Mouse (Mus musculus) CD4-positive, CD25-positive, alpha-beta regulatory T cell, adult 2 months (primary cell): ENCODE results near the gene Ephb1.

ENCODE experiments used
- DNase-seq: peaks from one replicate; pipeline ENCODE4 v3.0.0-alpha.2; 2012; ENCODE audit warnings: low read depth, low spot score

Gene Ephb1

DNA sequence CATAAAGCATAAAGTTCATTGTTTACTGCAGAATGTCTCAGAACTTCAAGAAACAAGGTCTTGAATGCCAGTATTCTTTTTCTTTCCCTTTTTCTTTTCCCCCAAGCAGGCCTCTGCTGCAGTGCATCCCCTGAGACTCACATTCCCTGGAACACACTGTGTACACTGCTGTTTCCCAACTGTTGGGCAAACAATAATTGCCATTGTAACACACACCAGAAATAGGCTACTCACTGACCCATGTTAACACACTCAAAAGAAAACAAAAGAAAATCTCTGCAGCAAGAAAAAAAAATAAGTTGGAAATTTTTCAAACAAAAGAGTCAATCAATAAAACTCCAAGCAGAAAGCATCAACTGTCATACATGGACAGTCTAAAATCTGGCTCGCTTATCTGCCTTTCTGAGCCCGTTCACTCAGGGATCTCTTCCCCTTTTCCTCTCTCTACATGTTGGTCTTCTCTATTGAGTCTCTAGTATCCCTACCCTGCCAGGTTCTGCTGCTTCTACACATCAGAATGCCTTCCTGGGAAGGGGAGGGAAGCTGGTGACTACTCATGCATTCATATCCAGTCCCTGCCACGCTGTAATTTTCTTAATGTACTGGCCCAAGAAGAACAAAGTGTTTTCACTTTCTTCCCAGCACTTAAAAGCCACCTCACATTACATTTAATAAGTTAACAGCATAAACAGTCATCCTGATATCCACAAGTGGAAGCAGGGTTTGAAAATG, 285.2 kb downstream of the Ephb1 start:
- no peak for DNase-seq

- no peak for DNase-seq
Measured at GRCm38 (mm10) chr9:102066601-102067000, 287.9 kb downstream of the Ephb1 start.

- DNase-seq = no peak
Measured at GRCm38 (mm10) chr9:102045886-102046285, 308.6 kb downstream of the Ephb1 start.

- DNase-seq = no peak
Measured at GRCm38 (mm10) chr9:102045111-102045861, 309.2 kb downstream of the Ephb1 start.

DNA sequence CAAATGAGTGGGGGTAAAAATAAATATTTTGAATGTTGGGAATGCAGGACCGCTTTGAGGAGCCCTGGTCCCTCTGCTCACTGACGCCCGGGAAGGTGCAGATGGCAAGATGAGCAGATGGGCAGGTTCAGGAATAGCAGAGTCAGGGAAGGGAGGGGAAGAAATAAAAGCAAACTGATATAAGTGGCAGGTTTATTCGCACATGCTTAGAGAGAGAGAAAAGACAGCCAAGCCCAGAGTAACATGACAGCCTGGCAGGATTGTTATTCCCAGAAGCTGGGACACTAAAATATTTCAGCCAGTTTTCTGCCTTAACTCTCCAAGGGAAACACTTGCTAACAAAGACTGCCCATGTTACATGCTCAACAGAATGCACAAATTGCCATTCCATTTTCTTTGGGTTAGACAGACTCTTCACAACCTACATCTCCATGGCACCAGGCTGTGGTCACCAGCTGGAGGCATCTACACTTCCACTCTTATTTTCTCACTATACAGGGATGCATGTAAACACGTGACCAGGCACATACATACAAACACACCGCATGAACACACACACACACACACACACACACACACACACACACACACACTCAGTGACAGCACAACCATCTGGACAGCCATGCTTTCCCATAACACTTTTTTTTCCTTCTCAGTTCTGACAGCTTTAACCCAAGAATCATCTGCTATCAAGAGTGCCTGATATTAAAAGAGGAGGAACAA, 315.3 kb downstream of the Ephb1 start:
- DNase-seq = no peak

DNA sequence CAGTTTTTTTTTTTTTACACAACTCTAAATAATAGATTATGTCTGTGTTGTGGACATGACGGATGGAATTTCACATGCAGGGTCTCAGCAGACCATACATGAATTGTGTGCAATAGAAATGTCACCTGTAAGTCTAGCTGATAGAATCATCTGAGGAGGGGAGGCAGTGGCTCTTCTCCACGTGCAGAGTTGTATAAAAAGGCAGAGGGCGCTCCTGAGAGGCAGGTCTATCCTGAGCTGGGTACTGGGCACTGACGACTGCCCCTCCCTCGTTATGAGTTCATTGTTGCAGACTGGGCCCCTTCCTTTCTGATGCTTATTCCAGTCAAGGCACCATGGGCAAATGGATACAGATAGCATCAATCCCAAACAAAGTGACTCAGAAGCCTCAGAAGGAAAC, 318.4 kb downstream of the Ephb1 start:
- DNase-seq = no peak

- no peak for DNase-seq
Measured at GRCm38 (mm10) chr9:102033231-102033630, 321.3 kb downstream of the Ephb1 start.

DNA sequence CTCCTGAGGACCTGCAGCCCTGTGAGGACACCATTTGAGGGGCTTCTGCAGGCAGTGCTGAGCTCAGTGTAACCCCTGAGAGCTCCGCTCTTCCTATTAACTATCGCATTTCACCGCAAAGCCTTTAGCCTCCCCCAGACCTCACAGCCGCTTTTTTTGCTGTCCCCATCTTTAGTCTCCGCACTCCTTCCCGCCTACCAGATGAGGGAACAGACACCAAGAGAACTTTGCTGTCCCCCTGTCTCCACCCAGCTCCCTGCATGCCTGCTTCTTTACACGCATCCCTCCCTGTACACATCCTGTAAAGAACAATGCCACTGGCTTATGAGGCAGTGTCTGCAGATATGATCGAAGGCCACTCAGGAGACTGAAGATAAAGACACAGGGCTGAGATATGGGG, 322.1 kb downstream of the Ephb1 start:
- no peak for DNase-seq

- DNase-seq = no peak
Measured at GRCm38 (mm10) chr9:102029661-102030060, 324.8 kb downstream of the Ephb1 start.

DNA sequence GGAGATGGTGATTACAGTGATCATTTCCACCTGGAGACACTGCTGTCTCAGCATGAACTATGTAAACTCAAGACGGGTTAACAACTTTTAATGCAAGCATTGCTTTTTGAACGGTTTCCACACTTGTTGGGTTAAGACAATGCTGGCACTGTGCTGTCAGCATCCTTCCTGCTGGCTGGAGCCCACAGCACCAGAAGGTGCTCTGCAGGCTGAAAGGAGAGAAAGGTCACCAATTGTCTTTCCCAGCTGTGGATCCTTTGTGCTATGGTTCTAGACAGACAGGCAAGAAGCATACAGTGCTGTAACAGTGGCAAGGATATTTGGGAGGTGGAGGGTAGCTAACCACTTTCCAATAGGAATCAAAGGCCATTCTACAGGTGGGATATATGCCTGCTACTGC, 328.4 kb downstream of the Ephb1 start:
- no peak for DNase-seq

GRCm38 (mm10) chr9:102025141-102025540, 329.4 kb downstream of the Ephb1 start:
- no peak for DNase-seq

DNA sequence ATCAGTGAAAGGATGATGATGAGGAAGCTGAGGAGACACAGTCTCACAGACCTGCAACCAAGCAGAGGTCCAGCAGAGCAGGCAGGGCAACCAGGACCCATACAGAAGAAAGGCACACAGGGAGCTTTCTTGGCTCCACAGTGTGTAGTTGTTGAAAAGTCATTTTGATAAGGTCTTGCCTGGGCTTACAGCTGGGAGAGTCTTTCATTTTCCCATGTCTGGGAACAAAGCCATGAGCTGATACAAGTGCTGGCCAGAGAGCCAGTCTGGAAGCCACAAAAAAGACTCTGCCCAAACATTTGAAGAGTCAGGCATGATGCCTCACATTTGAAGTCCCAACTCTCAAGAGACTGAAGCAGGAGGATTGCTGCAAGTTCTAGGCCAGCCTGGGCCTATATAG, 339.0 kb downstream of the Ephb1 start:
- DNase-seq = no peak

- DNase-seq = no peak
Measured at GRCm38 (mm10) chr9:102007706-102008105, 346.8 kb downstream of the Ephb1 start.

DNA sequence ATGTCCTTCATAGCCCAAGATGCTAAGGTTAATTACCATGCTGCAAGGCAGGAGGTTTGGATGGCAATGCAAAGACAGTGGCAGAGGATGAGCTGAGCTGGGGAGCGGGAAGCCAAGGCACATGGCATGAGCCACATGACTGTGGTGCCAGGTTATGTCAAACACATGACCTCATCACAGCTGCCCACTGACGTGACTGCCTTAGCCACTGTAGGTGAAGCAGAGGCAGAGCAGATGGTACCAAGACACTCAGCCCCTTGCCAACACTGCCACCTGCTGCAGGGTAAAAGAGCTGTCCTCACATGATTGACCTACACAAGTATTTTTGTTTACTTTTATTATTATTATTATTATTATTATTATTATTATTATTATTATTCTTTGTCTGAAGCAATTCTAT, 348.0 kb downstream of the Ephb1 start:
- peak; percentile 20 for DNase-seq

GRCm38 (mm10) chr9:102002920-102003319, 351.6 kb downstream of the Ephb1 start:
- no peak for DNase-seq

DNA sequence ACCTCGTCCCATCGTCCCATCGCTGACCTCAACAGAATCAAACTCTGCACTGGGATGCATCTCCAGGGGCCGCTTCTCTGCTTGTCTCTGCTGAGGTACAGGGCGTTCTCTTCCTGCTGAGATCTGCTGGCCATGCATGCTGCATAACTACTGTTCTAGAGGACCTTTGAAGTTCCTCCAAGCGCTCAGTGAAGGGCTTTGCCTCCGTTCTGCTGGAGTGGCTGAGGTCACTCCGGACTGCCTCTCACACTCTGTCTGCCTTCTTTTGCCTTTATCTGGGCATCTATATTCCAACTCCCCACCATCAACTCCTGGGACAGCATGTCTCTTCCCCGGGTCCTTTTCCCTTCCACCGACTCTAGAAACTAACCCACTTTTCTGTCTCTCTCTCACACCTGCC, 352.3 kb downstream of the Ephb1 start:
- DNase-seq = no peak

- DNase-seq = no peak
Measured at GRCm38 (mm10) chr9:102001633-102002165, 352.8 kb downstream of the Ephb1 start.

DNA sequence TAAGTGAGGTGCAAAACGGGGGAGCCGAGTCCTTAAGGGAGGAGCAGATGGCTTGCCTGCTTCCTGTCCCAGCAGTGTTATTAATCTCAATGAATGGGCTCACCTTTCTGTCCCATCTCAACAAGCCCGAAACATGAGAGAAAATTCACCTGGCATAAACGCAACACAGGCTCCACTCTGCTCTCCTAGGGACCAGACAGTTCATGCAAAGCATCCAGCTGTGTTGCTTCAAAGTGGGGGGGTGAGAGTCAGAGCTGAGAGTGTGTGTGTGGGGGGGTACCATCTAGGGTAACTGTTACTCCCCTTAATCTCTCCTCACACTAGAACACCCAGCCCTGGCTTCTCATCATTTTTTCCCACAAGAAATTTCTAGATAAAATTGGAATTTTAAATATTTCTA, 354.8 kb downstream of the Ephb1 start:
- no peak for DNase-seq

DNA sequence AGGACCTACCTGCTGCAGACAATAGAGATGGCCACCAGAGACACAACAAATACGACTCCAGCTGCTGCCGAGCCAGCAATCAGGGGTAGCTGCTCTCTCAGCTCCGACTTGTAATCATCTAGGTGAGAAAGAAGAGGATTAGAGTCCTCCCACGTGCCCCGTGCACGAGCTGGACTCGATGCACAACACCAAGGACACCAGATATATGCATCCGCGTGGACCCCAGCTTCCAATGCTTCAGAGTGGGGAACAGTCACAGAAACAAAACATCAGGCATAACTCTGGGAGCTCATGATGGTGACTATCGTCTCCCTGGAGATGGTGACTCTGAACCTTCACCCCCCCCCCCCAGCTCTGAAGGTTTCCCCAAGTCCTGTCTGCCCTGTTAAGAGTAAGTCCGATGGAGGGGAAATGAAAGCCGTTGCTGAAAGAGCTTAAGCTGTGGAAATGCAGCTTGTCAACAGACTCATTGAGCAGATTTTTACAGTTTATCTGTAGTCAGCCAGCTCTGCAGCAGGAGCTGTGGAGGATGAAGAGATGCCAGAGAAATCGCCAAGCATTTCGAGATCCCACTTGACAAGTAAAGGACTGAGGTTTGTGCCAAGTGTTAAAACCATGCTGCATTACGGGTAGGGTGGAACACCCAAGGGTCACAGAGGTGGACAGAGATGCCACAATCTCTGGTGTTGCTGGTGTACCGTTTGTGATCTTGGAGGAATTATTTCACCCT, 357.6 kb downstream of the Ephb1 start:
- no peak for DNase-seq

DNA sequence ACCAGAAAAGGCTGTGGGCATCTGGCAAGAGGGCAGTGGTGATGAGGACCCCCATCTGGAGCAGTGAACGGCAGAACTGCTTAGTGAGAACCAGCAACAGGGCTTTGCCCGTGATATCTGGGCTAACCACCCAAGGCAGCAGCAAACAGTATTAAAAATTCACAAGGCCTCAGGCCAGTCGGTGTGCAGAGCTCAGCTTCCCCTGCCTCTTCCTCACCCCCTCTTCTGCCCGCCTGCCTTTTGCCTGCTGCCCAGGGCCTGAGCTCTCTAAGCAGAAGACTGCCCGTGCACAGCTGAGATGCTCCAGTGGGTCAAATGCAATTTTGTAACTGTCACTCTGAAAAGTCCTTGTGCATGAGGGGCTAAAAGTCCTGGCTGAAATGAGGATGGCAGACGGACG, 358.3 kb downstream of the Ephb1 start:
- no peak for DNase-seq

DNA sequence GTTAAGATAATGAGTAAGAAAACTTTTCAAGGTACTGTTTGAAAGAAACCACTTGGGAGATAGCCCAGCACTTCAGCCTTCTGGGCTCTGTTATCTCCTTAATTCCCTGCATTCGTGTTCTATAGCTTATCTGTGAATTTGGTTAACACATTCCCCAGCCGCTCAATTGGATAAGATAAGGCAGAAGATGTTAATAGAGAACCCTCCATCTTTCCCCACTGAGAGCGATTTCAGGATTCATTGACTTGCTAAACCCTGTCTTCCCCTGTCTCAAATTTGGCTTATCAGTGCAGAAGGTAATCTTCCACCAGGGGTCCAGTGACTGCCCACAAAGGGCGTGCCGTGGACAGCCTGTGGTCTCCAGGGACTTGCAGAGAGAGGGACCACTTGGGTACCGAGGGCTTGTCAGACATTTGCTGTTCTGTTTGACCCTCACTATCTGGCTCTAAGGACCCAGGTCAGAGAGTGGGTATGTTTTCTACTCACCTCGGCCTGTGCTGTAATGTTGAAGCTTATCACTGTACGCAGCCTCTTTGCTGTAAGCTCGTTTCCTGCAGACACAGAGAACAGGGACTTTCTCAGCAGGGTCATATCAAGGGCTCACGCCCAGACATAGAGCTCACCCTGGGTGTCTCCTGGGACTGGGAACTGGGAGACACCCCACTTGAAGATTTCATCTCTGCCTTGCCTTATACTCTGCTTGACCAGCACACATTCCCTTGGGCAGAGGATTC, 358.9 kb downstream of the Ephb1 start:
- DNase-seq = no peak
